Mouse (Mus musculus) brain, embryonic 14.5 days (tissue): Measurements from ENCODE around the gene 5330417C22Rik.

Experiments used
- CTCF ChIP-seq: fragments of 200-500 bp; IDR thresholded peaks from 2 replicates; pipeline ENCODE4 v1.5.1; 2012; ENCODE audit warnings: inconsistent platforms, mild to moderate bottlenecking, moderate library complexity, borderline replicate concordance; ENCODE audit not compliant: insufficient read depth, insufficient read length; ENCODE audit errors: extremely low read depth
- POLR2A ChIP-seq: fragments of 200-500 bp; IDR thresholded peaks from 2 replicates; pipeline ENCODE4 v1.6.1; 2012; ENCODE audit warnings: mild to moderate bottlenecking, inconsistent platforms, borderline replicate concordance; ENCODE audit not compliant: poor library complexity, insufficient read depth, insufficient read length, severe bottlenecking; ENCODE audit errors: extremely low read depth

- no peak for TF ChIP-seq CTCF
- TF ChIP-seq POLR2A: no peak
Observed at GRCm38 (mm10) chr3:108408517-108409008, 127.8 kb downstream of the 5330417C22Rik start.
